Mouse (Mus musculus) megakaryocyte, embryonic 14.5 days (primary cell): ENCODE measurements around the gene Pard3.

Experiments
- FLI1 ChIP-seq: IDR thresholded peaks from 2 replicates; pipeline ENCODE4 v1.6.1; 2012; ENCODE audit warnings: low read length, inconsistent platforms, mixed read lengths
- GATA1 ChIP-seq: IDR thresholded peaks from 3 replicates; pipeline ENCODE4 v1.6.1; 2012; ENCODE audit warnings: mixed read lengths, low read length, inconsistent platforms, borderline replicate concordance

- TF ChIP-seq FLI1 (no peak), GATA1 (no peak)
Measured at GRCm38 (mm10) chr8:127438625-127439391, 375.1 kb downstream of the Pard3 start.
